Mouse (Mus musculus) T-helper 2 cell (primary cell): ENCODE measurements at regions not wholly inside any gene's neighbourhood (a gene's known extent, or its start where the extent isn't known, plus 50 kb on each side); places are given as distances from the start of the nearest gene placed in this dataset.

Source experiments
- in situ Hi-C: fragments of 300-600 bp; cut with MboI, MseI; formaldehyde crosslinking; loops from one replicate; pipeline ENCODE4 v1.15.1; 2025; ENCODE audit warnings: high pct_unique_total_duplicates

DNA sequence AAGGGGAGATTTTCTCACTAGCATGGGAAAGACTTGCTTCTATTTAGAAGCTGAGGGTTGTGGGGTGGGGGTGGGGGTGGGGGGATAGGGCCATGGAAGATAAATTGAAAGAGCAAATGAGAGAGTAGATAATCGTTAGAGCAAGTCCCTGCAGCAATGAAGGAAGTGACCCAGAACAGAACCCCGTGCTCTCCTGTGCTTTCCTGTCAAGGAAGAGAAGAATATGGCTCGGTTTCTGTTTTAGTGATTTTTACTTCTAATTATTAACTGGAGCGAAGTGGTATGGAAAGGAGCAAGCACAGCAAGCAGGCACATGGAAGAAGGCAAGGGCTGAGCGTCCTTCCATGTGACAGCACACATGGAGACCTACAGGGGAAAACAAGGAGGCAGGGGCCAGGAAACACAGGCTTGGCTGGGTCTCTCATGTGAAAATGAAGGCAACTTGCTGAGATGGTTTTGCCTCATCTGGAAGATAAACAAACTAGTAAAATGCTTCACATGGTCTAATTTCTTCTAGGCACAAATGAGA is 711.8 kb downstream of the Gm826 start:
- in situ Hi-C loops = no loop called here

DNA sequence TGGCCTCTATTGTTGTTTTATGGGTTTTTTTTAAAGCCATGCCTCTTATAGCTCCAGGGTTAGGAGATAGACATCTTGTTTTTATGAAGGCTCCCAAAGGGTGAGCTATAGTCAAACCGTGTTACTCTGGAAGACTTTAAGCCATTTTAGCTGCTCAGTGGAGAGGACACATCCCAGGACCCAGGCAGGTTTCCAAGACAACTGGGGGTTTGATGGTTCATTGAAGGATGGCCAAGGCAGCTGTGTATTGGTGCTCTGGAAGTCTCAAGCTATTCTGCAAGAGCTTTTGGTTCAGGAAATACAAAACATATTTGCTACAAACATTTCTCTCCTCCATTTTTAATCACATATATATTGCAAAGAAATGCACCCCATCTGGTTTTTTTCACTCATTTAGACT is 708.7 kb downstream of the Gm826 start:
- in situ Hi-C loops = no loop called here

DNA sequence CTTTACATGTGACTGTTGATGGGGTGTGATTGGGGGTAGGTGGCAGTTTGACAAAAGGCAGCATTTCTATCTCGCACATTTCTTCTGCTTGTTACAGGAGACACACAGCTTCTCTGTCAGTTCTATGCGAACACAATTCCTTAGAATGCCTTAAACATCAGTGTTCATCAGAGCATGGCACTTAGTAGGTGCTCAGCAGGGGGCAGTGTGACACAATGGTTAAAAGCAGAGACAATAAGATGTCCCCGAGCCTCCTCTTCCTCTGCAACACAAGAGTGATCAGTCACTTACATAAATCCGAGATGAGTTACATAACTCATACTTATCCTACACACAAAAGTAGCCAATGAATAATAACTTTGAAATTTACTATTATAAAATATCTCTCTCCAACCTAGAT is 688.1 kb downstream of the Gm826 start:
- in situ Hi-C loops = no loop called here

- in situ Hi-C loops = no loop called here
Observed at GRCm38 (mm10) chr2:159646595-159646994, 687.4 kb downstream of the Gm826 start.

DNA sequence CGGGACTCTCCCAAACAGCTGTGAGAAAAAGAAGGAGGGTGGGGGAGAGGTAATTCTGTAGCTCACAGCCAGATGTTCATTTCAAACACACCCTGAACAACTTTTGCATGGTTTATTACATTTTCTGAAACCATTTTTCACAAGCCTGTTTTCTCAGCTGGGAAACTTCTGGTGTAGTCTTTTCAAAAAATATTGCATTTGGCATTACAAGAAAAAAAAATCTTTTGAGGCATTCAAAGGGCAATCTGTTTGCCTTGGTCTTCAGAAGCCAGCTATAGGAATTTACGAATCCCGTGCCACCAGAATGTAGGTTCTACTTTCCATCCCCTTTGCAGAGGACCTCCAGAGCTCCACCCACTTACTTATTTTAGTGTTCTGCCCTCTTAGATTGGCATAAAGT is 681.7 kb downstream of the Gm826 start:
- in situ Hi-C loops = no loop called here

DNA sequence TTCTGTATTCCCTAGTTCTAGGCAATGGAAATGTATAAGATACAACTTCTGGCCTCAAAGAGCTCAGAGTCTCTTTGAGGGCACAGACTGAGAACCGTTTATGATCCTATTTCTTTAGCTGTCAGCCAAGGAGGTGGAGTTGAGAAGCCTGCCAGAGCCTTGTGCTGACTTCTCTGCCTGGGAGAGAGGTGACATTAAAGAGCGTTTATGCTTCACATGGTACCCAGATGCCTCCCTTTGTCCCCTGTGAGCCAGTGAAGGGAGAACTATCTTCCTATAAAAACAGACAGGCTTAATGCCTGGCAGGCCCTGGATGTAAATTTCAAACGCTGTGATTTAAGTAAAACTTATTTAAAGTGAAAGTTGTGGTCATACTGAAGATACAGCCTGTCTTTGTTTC is 657.1 kb downstream of the Gm826 start:
- in situ Hi-C loops = no loop called here

DNA sequence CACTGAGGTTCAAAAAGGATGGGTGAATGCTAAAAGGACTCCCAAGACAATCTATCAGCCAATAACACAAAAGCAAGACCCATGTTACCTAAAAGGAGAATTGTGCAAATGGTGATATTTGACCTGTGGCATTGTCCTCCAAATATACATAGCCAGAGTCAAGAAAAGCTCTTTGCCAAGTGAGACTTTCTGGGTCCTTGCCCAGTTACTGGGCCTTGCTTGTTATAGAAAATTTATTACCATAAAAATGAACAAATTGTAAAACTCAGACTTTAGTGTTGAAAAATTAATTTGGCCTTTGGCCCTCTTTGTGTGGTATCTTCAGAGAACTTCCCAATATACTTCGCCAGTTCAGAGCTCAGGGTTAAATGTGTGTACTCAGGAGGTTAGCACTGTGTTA is 653.3 kb downstream of the Gm826 start:
- in situ Hi-C loops = no loop called here

- in situ Hi-C loops = no loop called here
Observed at GRCm38 (mm10) chr2:159703100-159703499, 630.9 kb downstream of the Gm826 start.

GRCm38 (mm10) chr2:159708141-159708540 is 625.8 kb downstream of the Gm826 start:
- in situ Hi-C loops = no loop called here

GRCm38 (mm10) chr2:159714633-159715032 is 619.3 kb downstream of the Gm826 start:
- in situ Hi-C loops = no loop called here

- in situ Hi-C loops = no loop called here
Observed at GRCm38 (mm10) chr2:159718738-159719137, 615.2 kb downstream of the Gm826 start.

DNA sequence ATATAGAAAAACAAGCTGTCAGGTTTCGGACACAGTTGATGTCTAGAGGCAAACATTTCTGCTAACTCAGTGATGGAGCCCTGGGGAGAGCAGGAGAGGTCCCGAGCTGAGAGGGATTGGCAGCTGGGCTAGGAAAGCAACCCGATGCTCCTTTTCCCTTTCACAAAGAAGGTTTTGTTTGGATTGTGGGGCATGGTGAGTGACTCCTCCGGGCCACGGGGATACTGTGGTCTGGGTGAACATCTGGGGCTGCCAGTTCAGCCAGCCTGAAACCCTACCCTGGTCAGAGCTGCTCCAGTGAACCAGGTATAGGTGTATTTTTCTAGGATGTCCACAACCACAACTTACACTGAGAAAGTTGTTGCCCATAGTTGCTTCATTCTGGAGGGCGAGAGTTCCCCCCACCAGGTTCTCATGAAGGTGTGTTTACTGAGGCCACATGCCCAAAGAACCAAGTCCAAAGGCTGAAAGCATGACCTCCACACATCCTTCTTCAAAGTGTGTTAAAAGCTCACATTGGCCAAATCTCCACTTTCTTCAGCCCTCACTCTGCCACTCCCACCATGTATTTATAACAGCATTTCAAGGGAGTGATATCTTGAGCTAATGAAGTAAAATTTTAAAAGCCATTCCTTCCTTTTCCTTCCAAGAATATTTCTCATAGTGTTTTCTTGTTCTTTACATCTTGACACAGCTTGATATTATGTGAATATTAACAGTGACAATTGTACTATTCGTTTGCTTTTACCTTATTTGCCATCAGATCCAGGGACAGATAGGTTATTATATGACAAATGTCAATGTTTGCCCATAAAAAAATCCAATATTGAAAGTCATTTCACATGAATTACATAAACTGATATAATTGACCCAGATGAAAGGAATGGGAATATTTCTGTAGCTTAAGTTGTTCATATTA is 608.5 kb downstream of the Gm826 start:
- in situ Hi-C loops = no loop called here

- in situ Hi-C loops = no loop called here
Observed at GRCm38 (mm10) chr2:159729301-159729700, 604.7 kb downstream of the Gm826 start.

DNA sequence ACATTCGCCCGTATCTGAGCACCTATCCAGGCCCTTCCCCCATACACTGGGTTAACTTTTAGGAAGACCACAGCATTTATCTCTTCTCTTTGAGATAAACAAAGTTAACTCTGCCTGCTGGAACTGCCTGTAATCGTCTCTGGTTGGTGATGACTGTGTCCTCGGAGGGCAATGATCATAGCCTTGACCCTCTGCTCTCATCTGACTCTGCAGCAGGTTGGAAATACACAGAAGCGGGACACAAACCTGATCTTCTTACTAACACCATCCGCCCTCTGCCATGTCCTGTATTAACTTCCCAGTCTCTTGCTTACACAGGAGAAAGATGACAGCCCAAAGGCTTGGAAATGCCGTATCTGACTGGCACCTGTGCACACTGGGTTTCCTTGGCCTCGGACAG is 603.7 kb downstream of the Gm826 start:
- in situ Hi-C loops = no loop called here

DNA sequence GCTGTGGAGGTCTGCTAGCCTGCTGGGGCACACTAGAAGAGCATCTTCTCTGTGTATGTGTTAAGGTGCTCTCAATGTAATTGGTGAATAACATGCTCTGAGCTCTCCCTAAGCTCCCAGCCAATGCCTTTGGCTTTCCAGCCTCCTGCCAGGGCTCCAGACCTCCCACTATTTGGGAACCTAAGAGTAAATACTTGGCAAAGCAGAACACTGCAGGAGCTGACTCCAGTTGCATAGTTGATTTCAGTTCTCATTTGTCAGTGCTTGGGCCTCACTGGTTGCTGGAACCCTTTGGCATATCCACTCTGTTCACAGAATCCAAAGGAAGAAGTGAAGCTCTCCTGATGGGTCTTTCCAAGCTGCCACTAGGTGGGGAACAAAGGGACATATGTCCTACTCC is 602.7 kb downstream of the Gm826 start:
- in situ Hi-C loops = no loop called here

- in situ Hi-C loops = no loop called here
Observed at GRCm38 (mm10) chr2:159732413-159732812, 601.5 kb downstream of the Gm826 start.

GRCm38 (mm10) chr2:159734576-159734975 is 599.4 kb downstream of the Gm826 start:
- in situ Hi-C loops = no loop called here

- in situ Hi-C loops = no loop called here
Observed at GRCm38 (mm10) chr2:159755541-159756011, 578.4 kb downstream of the Gm826 start.

- in situ Hi-C loops = no loop called here
Observed at GRCm38 (mm10) chr2:159760806-159761205, 573.2 kb downstream of the Gm826 start.

GRCm38 (mm10) chr2:159763115-159763514 is 570.8 kb downstream of the Gm826 start:
- in situ Hi-C loops = no loop called here
